Mouse (Mus musculus) E14TG2a.4 (cell line): ENCODE results near the gene Bdkrb2.
A peak's percentile ranks its signal among the peaks of the same experiment; 100 is the strongest.

ENCODE experiments used
- H3K27me3 ChIP-seq: 2 replicates; pipeline ENCODE4 v1.6.1; 2014; ENCODE audit warnings: low read length, control low read depth; ENCODE audit not compliant: insufficient read depth
- H3K36me3 ChIP-seq: 2 replicates; pipeline ENCODE4 v1.6.1; 2014; ENCODE audit warnings: low read length, control low read depth; ENCODE audit not compliant: insufficient read depth
- H3K4me1 ChIP-seq: replicated peaks from 2 replicates; pipeline ENCODE4 v1.6.1; 2014; ENCODE audit warnings: low read depth, low read length, control low read depth
- H3K4me3 ChIP-seq: replicated peaks from 2 replicates; pipeline ENCODE4 v1.5.1; 2014; ENCODE audit warnings: mild to moderate bottlenecking, low read length
- H3K9me3 ChIP-seq: 2 replicates; pipeline ENCODE4 v1.6.1; 2014; ENCODE audit warnings: low read length, control low read depth
- CTCF ChIP-seq: conservative IDR thresholded peaks from 2 replicates; pipeline ENCODE4 v1.5.1; 2014; ENCODE audit warnings: low read length
- NANOG ChIP-seq: IDR thresholded peaks from 2 replicates; pipeline ENCODE4 v1.6.1; 2014; ENCODE audit warnings: borderline replicate concordance, low read length, mixed read lengths
- POU5F1 ChIP-seq: IDR thresholded peaks from 2 replicates; pipeline ENCODE4 v1.6.1; 2014; ENCODE audit warnings: low read length, borderline replicate concordance

The Bdkrb2 gene

GRCm38 (mm10) chr12:105587526-105587925 lies 24.5 kb downstream of the Bdkrb2 start:
- TF ChIP-seq NANOG (no peak), POU5F1 (no peak), CTCF (no peak)
- H3K4me3 ChIP-seq, result no peak overlapping the region

GRCm38 (mm10) chr12:105590786-105591185 lies 27.8 kb downstream of the Bdkrb2 start:
- Histone ChIP-seq H3K36me3 (no peaks in the 10 kb centered on the region), H3K9me3 (no peaks in the 10 kb centered on the region), H3K27me3 (peaks cover 29% of the 10 kb centered on the region), H3K4me1 (peaks cover 46% of the 10 kb centered on the region), H3K4me3 (no peak overlapping the region)
- TF ChIP-seq NANOG, result no peak
- no peak for TF ChIP-seq CTCF

More at GRCm38 (mm10) chr12:105587526-105587925, 24.5 kb downstream of the Bdkrb2 start:
- H3K27me3 ChIP-seq, result peaks cover 29% of the 10 kb centered on the region
- H3K36me3 ChIP-seq, result no peaks in the 10 kb centered on the region
- peaks cover 54% of the 10 kb centered on the region for H3K4me1 ChIP-seq
- H3K9me3 ChIP-seq, result no peaks in the 10 kb centered on the region

- Histone ChIP-seq H3K4me3 (peak overlapping the region; percentile 58), H3K9me3 (no peaks in the 10 kb centered on the region), H3K36me3 (no peaks in the 10 kb centered on the region), H3K27me3 (peaks cover 20% of the 10 kb centered on the region), H3K4me1 (peaks cover 44% of the 10 kb centered on the region)
- no peak for TF ChIP-seq NANOG
- no peak for TF ChIP-seq POU5F1
- no peak for TF ChIP-seq CTCF
Measured at GRCm38 (mm10) chr12:105592361-105592761, 29.3 kb downstream of the Bdkrb2 start.

GRCm38 (mm10) chr12:105593471-105593870 lies 30.4 kb downstream of the Bdkrb2 start:
- Histone ChIP-seq H3K27me3 (peaks cover 20% of the 10 kb centered on the region), H3K9me3 (peaks cover 5% of the 10 kb centered on the region; the same call in 1 of the 2 replicates), H3K4me1 (peaks cover 42% of the 10 kb centered on the region), H3K4me3 (0 out of 2 replicates have a peak overlapping the region, but pooled peaks have one; percentile 4), H3K36me3 (no peaks in the 10 kb centered on the region)
- no peak for TF ChIP-seq POU5F1
- TF ChIP-seq NANOG, result no peak
- no peak for TF ChIP-seq CTCF

- Histone ChIP-seq H3K27me3 (peaks cover 8% of the 10 kb centered on the region; the same call in 1 of the 2 replicates), H3K4me1 (peaks cover 51% of the 10 kb centered on the region), H3K4me3 (no peak overlapping the region), H3K36me3 (no peaks in the 10 kb centered on the region), H3K9me3 (peaks cover 5% of the 10 kb centered on the region; the same call in 1 of the 2 replicates)
- TF ChIP-seq CTCF, result no peak
- TF ChIP-seq POU5F1, result no peak
- TF ChIP-seq NANOG, result no peak
Measured at GRCm38 (mm10) chr12:105597135-105597534, 34.1 kb downstream of the Bdkrb2 start.

GRCm38 (mm10) chr12:105598503-105598902 lies 35.5 kb downstream of the Bdkrb2 start:
- no peak overlapping the region for H3K4me3 ChIP-seq
- H3K4me1 ChIP-seq, result peaks cover 37% of the 10 kb centered on the region
- H3K9me3 ChIP-seq, result peaks cover 5% of the 10 kb centered on the region; the same call in 1 of the 2 replicates
- H3K36me3 ChIP-seq, result no peaks in the 10 kb centered on the region
- TF ChIP-seq POU5F1 (no peak), NANOG (no peak)
- no peaks in the 10 kb centered on the region; the same call in 1 of the 2 replicates for H3K27me3 ChIP-seq

- no peaks in the 10 kb centered on the region; the same call in 1 of the 2 replicates for H3K27me3 ChIP-seq
- no peak overlapping the region for H3K4me3 ChIP-seq
- peaks cover 31% of the 10 kb centered on the region for H3K4me1 ChIP-seq
- H3K36me3 ChIP-seq, result no peaks in the 10 kb centered on the region
- H3K9me3 ChIP-seq, result peaks cover 5% of the 10 kb centered on the region; the same call in 1 of the 2 replicates
- TF ChIP-seq POU5F1 (no peak), CTCF (no peak), NANOG (no peak)
Measured at GRCm38 (mm10) chr12:105599098-105599497, 36.1 kb downstream of the Bdkrb2 start.

- Histone ChIP-seq H3K4me3 (no peak overlapping the region), H3K36me3 (no peaks in the 10 kb centered on the region), H3K27me3 (peaks cover 4% of the 10 kb centered on the region; the same call in 1 of the 2 replicates), H3K9me3 (peaks cover 5% of the 10 kb centered on the region; the same call in 1 of the 2 replicates), H3K4me1 (peaks cover 26% of the 10 kb centered on the region)
- TF ChIP-seq NANOG (no peak), POU5F1 (no peak), CTCF (no peak)
Measured at GRCm38 (mm10) chr12:105601586-105601985, 38.6 kb downstream of the Bdkrb2 start.
